Mouse (Mus musculus) cerebral cortex, adult 2 months (tissue): Measurements from ENCODE around the gene Apoa1.

Experiments
- WGBS: fragments of 180-500 bp; shearing (Covaris S2); methylation state at CpG from one replicate; pipeline ENCODE4 v1.1.7; 2018; 5-methylcytosine and 5-hydroxymethylcytosine counted together

The Apoa1 gene

DNA sequence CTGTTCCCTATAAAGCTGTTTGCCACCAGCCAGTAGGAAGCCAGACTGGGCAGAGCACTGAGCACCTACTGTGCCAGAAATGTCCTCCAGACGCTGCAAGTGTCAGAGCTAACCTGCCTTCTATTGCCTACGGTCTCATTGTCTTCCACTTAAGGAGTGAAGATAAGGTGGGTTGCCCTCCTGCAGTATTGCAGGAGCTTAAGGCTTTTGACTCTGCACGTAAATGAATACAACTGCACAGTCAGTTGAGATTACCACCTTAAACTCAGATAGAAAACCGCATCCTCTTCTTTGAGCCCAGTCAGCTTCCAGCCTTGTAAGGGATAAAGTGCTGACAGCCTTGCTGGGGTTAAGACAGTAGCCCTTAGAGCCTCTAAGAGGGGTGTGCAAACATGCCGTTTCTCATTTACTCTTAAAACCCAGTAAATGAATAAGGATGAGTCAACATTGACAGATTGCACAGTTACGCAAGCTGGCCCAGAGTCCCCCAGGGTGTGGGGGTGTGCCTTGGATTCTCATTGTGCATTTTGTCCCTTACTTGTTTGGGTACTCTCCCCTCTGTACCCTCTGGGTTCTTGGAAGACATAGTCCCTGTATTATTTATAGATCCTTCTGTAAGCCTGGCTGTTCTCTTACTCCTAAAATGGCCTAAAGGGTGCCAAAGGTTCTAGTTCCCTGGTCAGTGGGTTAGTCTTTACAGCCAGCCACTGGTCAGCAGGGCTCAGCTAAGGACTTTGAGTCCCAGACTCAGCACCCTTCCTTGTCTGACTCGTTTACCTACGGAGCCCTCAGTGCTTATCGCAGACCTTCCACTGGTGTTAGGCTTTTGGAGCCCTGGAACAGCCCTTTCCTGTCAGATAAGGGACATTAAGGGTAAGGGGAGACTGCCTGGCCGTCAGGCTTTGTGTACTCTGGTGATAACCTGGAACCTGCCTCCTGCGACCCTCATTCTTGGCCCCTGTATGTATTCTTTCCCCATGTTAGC lies 12.8 kb upstream of the Apoa1 start:
- 70% methylated on average over 11 of the region's 11 CpGs for WGBS

- WGBS: 90% methylated on average over 13 of the region's 13 CpGs
These were observed 11.5 kb upstream of the Apoa1 start for GRCm38 (mm10) chr9:46216744-46217470.

- 89% methylated on average over 9 of the region's 9 CpGs for WGBS
These were observed 10.2 kb upstream of the Apoa1 start for GRCm38 (mm10) chr9:46218176-46218575.

DNA sequence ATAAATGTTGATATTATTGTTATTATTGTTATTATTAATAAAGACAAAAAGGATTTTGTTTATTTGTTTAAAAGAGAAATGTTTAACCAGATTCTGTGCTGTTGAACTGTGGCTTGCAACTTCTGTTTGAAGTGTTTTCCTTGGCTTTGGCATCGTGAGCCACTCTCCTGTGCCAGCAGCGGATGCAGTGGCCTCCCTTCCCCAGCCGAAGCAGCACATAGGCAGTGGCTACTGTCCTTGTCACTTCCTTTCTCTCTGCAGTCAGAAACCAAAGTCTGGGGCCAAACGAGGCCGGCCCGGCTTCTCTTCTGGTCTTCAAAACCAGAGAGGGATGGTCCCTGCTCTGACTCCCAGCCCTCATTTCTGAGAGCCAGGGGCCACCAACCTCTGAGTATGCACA lies 5.3 kb upstream of the Apoa1 start:
- 70% methylated on average over 6 of the region's 6 CpGs for WGBS

GRCm38 (mm10) chr9:46224101-46224500 lies 4.3 kb upstream of the Apoa1 start:
- WGBS: 86% methylated on average over 3 of the region's 3 CpGs

GRCm38 (mm10) chr9:46224945-46225660 lies 3.3 kb upstream of the Apoa1 start:
- WGBS: 68% methylated on average over 5 of the region's 5 CpGs

DNA sequence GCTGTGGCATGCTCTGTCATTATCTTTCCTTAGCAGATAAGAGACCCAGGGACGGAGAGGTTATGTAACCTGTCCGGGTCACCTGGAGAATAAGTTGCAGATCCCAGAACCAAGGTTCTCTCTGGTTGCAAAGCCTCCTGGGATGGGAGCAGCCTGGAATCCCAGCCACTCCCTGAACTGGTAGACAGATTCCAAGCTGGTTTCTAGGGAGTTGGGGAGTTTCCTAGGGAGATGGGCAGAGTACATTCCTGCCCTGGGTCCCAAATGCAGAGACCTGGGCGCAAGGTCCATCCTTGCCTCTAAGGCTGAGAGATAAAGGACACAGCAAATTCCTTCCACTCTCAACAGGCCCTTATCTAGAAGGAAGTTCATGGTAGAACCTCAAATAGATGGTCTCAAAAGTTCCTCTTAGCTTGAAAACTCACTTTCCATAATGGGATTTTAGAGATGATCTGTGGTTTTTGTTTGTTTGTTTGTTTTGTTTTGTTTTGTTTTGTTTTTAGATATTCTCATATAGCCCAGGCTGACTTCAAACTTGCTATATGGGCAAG lies 1.2 kb upstream of the Apoa1 start:
- 92% methylated on average over 3 of the region's 3 CpGs for WGBS

GRCm38 (mm10) chr9:46229573-46230449 lies 1.4 kb downstream of the Apoa1 start:
- 14% methylated on average over 37 of the region's 37 CpGs for WGBS

- WGBS: 30% methylated on average over 13 of the region's 13 CpGs
These were observed 2.1 kb downstream of the Apoa1 start for GRCm38 (mm10) chr9:46230450-46230975.

DNA sequence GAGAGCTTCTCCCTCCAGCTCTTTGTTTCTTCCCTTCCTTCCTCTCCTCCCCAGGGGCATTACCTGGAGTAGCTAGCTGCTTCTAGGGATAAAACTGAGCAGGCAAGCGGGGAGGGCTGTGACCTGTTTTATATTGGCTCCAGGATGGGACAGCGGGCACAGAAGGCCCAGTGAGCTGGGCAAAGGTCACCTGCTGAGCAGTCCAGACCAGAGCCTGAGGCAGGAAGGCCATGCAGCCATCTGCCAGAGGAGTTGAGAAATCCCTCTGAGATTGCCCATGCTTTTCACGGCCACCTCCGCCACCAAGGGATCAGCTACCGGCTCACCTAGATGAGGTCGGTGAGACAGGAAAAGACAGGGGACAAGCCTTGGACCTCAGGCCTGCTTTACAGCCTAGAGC lies 6.8 kb downstream of the Apoa1 start:
- 91% methylated on average over 6 of the region's 6 CpGs for WGBS

GRCm38 (mm10) chr9:46235596-46235648 lies 7.0 kb downstream of the Apoa1 start, which contains the start of gene Apoc3:
Apoc3 (minus strand) TSS chr9:46235636.

DNA sequence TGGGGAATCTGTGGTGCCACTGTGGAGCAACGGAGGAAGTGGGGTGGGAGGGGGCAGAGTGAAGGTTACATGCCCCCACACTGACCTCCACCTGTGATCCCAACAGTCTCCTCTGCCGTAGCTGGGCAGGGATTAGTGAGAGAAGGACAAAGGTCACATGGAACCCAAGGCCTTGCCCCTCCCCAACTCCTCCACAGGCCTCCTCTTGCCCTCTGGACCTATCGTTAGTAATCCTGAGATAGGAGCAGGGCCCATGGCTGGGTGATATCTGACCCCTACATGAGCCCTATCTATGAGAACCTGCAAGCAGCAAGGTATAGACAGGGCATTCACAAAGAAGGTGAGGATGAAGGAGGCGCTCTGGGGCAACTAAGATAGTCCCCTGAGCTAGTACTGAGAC lies 7.3 kb downstream of the Apoa1 start:
- 86% methylated on average over 4 of the region's 4 CpGs for WGBS

- WGBS: 93% methylated on average over 7 of the region's 7 CpGs
These were observed 10.5 kb downstream of the Apoa1 start for GRCm38 (mm10) chr9:46238850-46239249.

DNA sequence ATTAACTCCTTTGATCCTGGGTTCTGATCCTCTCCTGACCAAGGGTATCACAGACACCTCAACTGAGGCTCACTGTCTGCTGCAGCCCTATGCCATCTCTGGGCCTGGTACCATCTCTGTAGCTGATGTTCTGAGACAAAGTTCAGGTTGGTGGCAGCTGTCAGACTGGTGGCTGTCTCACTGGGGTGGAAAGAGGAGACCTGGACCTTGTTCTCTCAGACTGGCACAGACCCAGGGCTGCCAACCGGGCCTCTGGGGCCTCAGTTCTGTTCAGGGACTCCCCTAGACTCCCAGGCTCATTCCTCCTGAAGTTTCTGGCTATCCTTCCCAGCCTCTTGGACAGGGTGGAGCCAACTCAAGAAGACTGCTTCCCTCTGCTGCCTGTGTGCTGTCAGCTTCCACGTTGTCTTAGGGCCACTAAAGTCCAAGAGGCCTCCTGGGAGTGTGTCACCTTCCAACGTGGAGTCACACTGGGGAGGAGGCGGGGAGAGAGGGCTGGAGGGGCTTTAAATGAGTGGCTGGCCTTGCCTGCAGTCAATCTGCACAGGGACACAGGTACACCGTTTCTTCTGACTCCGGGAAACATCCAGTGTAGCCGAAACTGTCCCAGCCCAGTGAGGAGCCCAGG lies 12.3 kb downstream of the Apoa1 start, which contains the start of gene Apoa4:
TSS of gene Apoa4 (plus strand) at position 171 of the 628 bp plus-strand sequence.
- WGBS: 88% methylated on average over 7 of the region's 7 CpGs

DNA sequence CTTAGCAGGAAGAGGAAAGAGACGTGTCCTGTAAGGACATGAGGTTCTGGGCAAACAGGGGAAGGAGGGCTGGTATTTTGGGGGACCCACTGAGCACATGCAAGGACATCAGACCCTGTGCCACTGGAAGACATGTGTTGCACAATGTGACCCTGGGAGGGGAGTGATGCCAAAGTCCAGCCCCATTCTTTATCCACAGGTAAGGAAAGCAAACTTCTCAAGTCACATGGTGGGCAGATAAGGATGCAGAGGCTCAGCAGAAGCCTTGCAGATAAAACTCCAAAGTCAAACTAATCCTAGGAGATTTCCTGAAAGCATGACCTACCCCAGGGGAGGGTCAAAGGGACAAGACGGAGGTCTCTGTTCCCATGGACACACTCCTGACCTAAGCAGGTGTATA lies 13.4 kb downstream of the Apoa1 start:
- WGBS: 78% methylated on average over 2 of the region's 2 CpGs

DNA sequence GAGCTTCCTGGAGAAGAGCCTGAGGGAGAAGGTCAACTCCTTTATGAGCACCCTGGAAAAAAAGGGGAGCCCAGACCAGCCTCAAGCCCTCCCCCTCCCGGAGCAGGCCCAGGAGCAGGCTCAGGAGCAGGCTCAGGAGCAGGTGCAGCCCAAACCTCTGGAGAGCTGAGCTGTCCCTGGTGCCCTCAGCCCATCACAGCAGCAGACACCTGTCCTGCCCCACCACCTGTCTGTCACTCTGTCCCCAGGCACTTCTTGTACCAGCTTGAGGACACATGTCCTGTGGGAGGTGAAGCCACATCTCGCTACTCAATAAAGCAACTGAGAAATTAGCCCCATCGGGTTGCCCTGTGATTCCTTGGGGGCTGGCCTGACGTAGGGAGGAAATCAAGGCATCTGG lies 14.7 kb downstream of the Apoa1 start:
- WGBS: 67% methylated on average over 4 of the region's 4 CpGs

DNA sequence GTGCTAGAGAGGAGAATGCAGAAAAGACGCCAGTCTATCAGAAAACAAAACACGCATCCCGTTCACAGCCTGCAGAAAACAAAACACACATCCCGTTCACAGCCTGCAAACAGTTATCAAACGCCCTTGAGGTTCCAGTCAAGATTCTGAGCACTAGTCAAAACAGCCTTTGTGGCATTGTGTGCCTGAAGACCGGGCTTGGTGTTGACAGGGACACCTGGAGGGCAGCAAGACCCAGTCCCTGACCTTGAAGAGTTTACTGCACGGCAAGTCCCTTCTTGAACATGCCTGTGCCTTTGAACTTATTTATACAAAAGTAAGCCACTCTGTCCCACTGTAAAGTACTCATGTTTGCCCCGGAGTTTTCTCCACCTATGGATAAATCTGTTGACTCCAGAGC lies 15.2 kb downstream of the Apoa1 start:
- WGBS: 56% methylated on average over 8 of the region's 8 CpGs

- 18% methylated on average over 11 of the region's 11 CpGs for WGBS
These were observed 18.5 kb downstream of the Apoa1 start for GRCm38 (mm10) chr9:46246752-46247324.

DNA sequence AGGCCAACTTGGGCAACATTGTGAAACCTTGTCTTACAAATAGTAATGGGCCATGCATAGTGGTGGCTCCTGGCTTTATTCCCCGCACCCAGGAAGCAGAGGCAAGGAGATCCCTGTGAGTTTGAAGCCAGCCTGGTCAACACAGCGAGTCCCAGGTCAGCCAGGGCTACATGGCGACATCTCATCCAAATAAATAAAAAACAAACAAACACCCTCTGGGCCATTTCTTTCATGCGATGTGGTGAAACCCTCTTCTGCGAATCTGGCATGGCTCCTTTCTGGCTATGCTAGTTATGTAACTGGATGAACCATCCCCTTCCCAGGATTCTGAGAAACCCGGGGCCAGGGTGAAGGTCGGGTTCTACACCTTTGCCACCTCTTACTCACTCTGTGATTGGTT lies 27.8 kb downstream of the Apoa1 start:
- WGBS: 91% methylated on average over 7 of the region's 7 CpGs

GRCm38 (mm10) chr9:46256658-46257385 lies 28.4 kb downstream of the Apoa1 start:
- 82% methylated on average over 10 of the region's 10 CpGs for WGBS
